Mouse (Mus musculus): ENCODE data around the gene Capza2. TPM values are rescaled to one million over a fixed set of nuclear protein-coding genes. Genes with fewer than 3 reads are reported as not detected.

The Capza2 gene
- total and polyA plus RNA-seq, 3 experiments = 67.8 to 251 (median 84.7) TPM

GRCm38 (mm10) chr6:17593971-17594370 lies 42.1 kb upstream of the Capza2 start:
- Histone ChIP-seq H3K9ac (ENCODE audit: control insufficient read depth, low read depth, low read length, poor library complexity, severe bottlenecking) (no peak overlapping the region), H3K27me3 (ENCODE audit: control insufficient read depth in 1 of 2, insufficient read depth in 2 of 2, low read length in 2 of 2) (peaks cover 3 to 4% of the 10 kb centered on the region in 2 experiments; a peak in 3 of 4 replicates), H3K9me3 (replicated peaks; ENCODE audit: insufficient read depth, low read length) (no peaks in the 10 kb centered on the region), H3K79me2 (ENCODE audit: control insufficient read depth, insufficient read depth, low read length, poor library complexity) (no peaks in the 10 kb centered on the region), H3K4me3 (ENCODE audit: control insufficient read depth in 1 of 2, insufficient read depth in 1 of 2, low read depth in 2 of 2, low read length in 2 of 2) (no peak overlapping the region), H3K4me1 (ENCODE audit: control insufficient read depth in 1 of 2, insufficient read depth in 2 of 2, low read length in 2 of 2) (no peaks in the 10 kb centered on the region; a peak in 2 of 4 replicates), H3K27ac (ENCODE audit: control insufficient read depth, low read depth, low read length) (no peak overlapping the region), H3K36me3 (ENCODE audit: control insufficient read depth in 1 of 2, insufficient read depth in 2 of 2, low read length in 2 of 2) (no peaks in the 10 kb centered on the region)
- TF ChIP-seq HCFC1 (IDR thresholded peaks at IDR 0.05; ENCODE audit: low read depth, low read length) (no peak), ZNF384 (IDR thresholded peaks at IDR 0.05; ENCODE audit: low read depth, low read length) (no peak), MYC (IDR thresholded peaks at IDR 0.05; ENCODE audit: low read depth, low read length) (no peak), CTCF (IDR thresholded peaks at IDR 0.05 in 2 of 3, conservative IDR thresholded peaks at IDR 0.05 in 1 of 3; ENCODE audit: control insufficient read depth in 1 of 3, insufficient read depth in 1 of 3, low read depth in 2 of 3, low read length in 3 of 3, poor library complexity in 1 of 3, severe bottlenecking in 1 of 3) (no peak), MYB (IDR thresholded peaks at IDR 0.05; ENCODE audit: low read depth, low read length) (no peak), CHD2 (IDR thresholded peaks at IDR 0.05; ENCODE audit: low read length) (no peak), RCOR1 (IDR thresholded peaks at IDR 0.05; ENCODE audit: low read depth, low read length) (no peak)
- DNase-seq (ENCODE audit: low read depth, low spot score) = peak; percentile 5

- Histone ChIP-seq H3K4me1 (ENCODE audit: control insufficient read depth in 1 of 2, insufficient read depth in 2 of 2, low read length in 2 of 2) (no peaks in the 10 kb centered on the region; a peak in 1 of 4 replicates), H3K9ac (ENCODE audit: control insufficient read depth, low read depth, low read length, poor library complexity, severe bottlenecking) (no peak overlapping the region), H3K36me3 (ENCODE audit: control insufficient read depth in 1 of 2, insufficient read depth in 2 of 2, low read length in 2 of 2) (no peaks in the 10 kb centered on the region), H3K27me3 (ENCODE audit: control insufficient read depth in 1 of 2, insufficient read depth in 2 of 2, low read length in 2 of 2) (peaks cover 4 to 6% of the 10 kb centered on the region in 2 experiments; a peak in 3 of 4 replicates), H3K79me2 (ENCODE audit: control insufficient read depth, insufficient read depth, low read length, poor library complexity) (no peaks in the 10 kb centered on the region), H3K4me3 (ENCODE audit: control insufficient read depth in 1 of 2, insufficient read depth in 1 of 2, low read depth in 2 of 2, low read length in 2 of 2) (no peak overlapping the region), H3K9me3 (replicated peaks; ENCODE audit: insufficient read depth, low read length) (no peaks in the 10 kb centered on the region), H3K27ac (ENCODE audit: control insufficient read depth, low read depth, low read length) (no peak overlapping the region)
- TF ChIP-seq E2F4 (IDR thresholded peaks at IDR 0.05; ENCODE audit: borderline replicate concordance, low read depth, low read length) = no peak
- TF ChIP-seq MAFK (IDR thresholded peaks at IDR 0.05; ENCODE audit: borderline replicate concordance, low read depth, low read length) = no peak
- TF ChIP-seq KAT2A (conservative IDR thresholded peaks at IDR 0.05; ENCODE audit: low read depth, low read length) = no peak
- no peak for TF ChIP-seq GABPA (IDR thresholded peaks at IDR 0.05; ENCODE audit: low read depth, low read length)
- TF ChIP-seq JUND (IDR thresholded peaks at IDR 0.05; ENCODE audit: low read depth, low read length) = no peak
- no peak for TF ChIP-seq GATA1 (IDR thresholded peaks at IDR 0.05; ENCODE audit: low read depth, low read length)
- TF ChIP-seq SIN3A (IDR thresholded peaks at IDR 0.05; ENCODE audit: low read length) = no peak
- TF ChIP-seq MAX (IDR thresholded peaks at IDR 0.05; ENCODE audit: low read length) = no peak
- TF ChIP-seq MYC (IDR thresholded peaks at IDR 0.05; ENCODE audit: low read depth, low read length) = no peak
- no peak for TF ChIP-seq UBTF (IDR thresholded peaks at IDR 0.05; ENCODE audit: borderline replicate concordance, insufficient read depth, low read depth, low read length)
- TF ChIP-seq HCFC1 (IDR thresholded peaks at IDR 0.05; ENCODE audit: low read depth, low read length) = no peak
- no peak for TF ChIP-seq NRF1 (IDR thresholded peaks at IDR 0.05; ENCODE audit: insufficient read depth, low read depth, low read length, poor library complexity, severe bottlenecking)
- no peak for TF ChIP-seq MYB (IDR thresholded peaks at IDR 0.05; ENCODE audit: low read depth, low read length)
- TF ChIP-seq ZKSCAN1 (IDR thresholded peaks at IDR 0.05; ENCODE audit: low read depth, low read length) = no peak
- TF ChIP-seq MEF2A (IDR thresholded peaks at IDR 0.05; ENCODE audit: extremely low read depth, insufficient replicate concordance, low read depth, low read length, poor library complexity, severe bottlenecking) = no peak
- DNase-seq (ENCODE audit: low read depth, low spot score) = peak; percentile 9
These were observed 40.1 kb upstream of the Capza2 start for GRCm38 (mm10) chr6:17595712-17596462.
